Mouse (Mus musculus): ENCODE measurements around the gene Aim2.
A peak's percentile ranks its signal among the peaks of the same experiment; 100 is the strongest.
"Not testable (repeated sequence)": the region's sequence is repeated elsewhere in the genome, so short reads cannot be mapped to it uniquely, and the experiment has no call there.

The Aim2 gene

DNA sequence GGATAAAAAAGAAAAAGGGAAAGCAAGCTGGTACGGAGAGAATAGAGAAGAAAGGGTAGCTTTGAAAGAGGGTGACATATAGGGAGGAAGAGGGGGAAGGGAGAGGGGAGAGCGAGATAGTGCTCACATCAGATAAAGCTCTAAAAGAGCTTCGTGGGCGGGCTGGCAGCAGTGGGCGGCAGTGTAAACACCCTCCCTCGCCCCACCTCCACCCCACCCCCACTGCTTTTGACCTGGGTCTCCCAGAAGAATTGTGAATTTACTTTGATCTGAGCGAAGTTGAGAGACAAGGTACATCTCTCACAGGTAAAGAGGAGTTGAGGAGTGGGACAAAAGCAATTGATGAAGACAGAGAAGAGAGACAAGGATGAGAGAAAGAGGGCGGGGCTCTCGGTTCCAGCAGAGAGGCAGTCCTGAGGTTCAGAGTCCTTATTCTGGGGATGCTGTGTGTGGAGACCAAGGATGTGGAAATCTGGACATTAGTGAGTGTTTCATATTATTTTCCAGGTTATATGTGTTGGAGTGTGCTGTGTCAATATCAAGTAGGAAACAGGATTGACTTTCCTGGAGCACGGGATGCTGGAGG, at the start of gene Aim2:
TSS of gene Aim2 (plus strand) at position 508 of the 586 bp plus-strand sequence.
- no peak for DNase-seq

DNA sequence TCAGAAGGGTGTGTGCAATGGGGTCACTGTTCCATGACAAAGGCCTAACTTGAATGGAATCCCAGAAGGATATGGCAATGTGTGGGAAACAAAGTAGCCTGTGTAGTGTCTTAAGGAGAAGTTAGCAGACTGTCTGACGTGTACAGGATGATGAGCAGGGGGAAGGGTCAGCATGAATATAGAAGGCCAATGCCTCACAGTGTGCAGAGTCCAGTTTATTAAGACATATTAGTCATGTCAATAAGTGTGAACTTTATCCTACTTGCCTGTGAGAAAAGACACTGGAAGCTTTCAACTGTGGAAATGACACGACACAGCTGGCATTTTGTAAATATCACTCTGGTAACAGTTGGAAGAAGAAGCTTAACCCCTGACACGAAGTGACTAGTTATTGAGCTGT, 47.9 kb upstream of the Aim2 start:
- not testable (repeated sequence) for DNase-seq

DNA sequence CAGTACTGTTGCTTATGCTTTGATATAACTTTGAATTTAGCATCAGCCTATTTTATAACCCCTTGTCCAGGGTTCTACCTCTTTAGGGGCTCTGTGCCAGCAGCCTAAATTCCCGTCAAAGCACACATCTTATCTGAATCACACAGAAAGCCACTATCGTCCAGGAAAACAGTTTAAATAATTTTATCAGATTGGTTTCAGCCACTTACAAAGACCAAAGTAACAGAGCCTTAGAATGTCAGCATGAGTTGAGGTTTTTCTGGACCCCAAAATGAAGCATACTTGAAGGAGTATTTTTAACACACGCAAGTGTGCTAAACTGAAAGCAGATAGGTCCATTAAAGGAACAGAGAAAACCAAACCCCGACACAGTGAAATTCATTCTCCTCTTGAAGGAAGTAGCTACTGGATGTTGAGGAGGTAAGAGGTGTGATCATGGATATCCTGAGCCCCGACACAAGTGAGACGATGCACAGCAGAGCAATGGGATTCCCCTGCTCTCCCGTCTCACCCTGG, 37.1 kb upstream of the Aim2 start:
- DNase-seq, result not testable (repeated sequence)

DNA sequence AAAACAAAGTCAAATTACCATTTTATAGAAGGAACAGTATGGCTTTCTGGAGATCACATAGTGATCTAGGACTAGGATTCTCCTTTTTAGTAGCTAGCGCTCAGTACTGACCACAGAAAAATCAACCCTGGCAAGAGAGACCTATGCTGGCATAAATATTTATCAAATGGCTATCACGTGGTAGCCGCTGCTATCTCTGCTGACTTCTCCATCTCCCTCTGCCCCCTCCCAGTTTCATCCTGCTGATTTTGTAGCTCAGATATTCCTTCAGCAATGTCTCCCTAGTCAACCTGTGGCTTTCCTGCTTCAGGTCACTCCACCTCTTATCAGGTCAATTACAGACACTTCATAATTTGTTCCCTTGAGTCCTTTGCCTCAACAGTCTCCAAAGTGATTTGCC, 35.0 kb upstream of the Aim2 start:
- DNase-seq, result no peak

- no peak for DNase-seq
These were observed 32.7 kb upstream of the Aim2 start for GRCm38 (mm10) chr1:173317925-173318477.

DNA sequence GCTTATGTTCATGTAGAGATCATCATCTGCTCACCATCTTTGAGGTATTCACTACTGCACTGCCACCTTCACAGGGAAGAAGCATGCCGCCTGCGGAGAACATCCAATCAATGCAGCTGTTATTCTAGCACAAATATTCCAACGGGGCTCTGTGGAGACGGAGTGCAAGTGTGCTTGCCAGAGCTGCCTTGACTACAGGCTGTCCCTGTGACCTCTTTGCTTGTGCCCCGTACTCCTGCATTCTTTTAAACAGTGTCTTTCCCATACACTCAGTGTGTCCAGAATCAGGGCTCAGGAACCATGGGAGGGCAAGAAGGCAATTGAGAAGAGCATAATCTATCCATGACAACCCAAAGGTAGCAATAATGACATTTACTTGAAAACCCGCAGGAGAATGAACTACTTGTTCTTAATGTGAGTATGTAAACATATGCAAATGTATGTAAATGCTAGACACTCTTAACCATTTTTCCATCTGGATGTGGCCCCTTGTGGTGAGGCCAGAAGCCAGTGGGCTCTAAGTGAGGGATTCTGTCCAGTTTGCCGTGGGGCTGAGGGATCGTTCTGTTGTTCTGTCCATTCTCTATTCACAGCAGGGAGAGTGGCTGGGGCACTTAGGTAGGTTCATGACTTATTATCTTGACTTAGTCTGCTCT, 29.0 kb upstream of the Aim2 start:
- DNase-seq, result no peak

- no peak for DNase-seq
These were observed 28.4 kb upstream of the Aim2 start for GRCm38 (mm10) chr1:173322249-173322627.

GRCm38 (mm10) chr1:173323839-173324585, 26.7 kb upstream of the Aim2 start:
- peak; percentile 46 for DNase-seq

DNA sequence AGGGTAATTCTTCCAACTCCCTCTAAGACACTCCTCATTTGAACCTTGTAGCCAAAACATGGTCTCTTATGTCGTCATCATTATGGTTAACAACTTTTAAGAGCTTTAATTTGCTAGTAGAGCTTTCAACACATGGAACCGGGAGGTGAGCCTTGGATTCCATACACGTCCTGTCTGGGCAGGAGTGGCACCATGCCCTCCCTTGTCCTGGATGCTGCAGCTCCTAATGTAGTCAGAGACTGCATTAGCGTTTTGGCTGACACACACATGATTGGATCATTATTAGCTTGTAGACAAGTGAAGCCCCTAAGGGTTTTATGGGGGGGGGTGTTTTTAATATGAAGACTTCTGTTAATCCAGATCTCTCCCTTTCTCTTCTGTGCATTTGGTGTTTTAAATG, 25.7 kb upstream of the Aim2 start:
- DNase-seq, result no peak

DNA sequence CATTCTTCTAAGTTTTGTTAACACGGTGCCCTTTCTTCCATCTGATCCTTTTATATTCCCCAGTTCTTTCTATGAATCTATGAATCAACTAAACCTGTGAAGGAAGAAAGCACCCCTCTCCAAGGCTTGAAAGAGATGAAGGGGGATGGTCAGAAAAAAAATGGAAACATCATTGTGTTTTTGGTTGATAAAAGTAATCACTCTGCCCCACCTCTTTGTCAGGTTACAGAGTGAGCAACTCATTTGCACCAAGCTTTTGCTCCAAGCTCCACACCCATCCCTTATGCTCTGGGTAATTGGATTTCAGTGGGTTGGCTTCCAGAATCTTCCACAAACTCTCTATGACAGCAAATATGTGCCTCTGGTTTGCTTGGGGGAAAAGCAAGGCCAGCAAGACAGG, 25.3 kb upstream of the Aim2 start:
- DNase-seq, result no peak

GRCm38 (mm10) chr1:173326552-173326951, 24.1 kb upstream of the Aim2 start:
- DNase-seq, result no peak

- no peak for DNase-seq
These were observed 22.2 kb upstream of the Aim2 start for GRCm38 (mm10) chr1:173328446-173328845.

GRCm38 (mm10) chr1:173329185-173329584, 21.5 kb upstream of the Aim2 start:
- DNase-seq, result no peak

DNA sequence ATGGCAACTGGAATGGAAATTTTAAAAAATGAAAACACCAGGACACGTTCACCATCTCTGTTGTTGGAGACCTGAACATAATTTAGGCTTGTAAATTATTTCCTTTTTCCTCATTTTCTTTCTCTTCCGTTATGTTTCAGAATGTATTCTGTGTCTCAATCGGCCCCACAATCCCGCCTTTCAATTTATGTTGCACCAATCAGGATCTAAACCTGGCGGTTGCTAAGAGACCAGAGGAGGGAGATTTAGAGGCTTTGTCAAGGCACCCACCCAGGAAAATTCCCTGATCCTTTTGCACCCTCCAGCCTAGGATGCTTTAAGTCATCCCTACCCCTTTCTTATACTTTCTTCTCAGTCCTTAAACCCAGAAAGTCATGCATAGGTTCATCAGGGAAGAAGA, 20.9 kb upstream of the Aim2 start:
- DNase-seq, result no peak

DNA sequence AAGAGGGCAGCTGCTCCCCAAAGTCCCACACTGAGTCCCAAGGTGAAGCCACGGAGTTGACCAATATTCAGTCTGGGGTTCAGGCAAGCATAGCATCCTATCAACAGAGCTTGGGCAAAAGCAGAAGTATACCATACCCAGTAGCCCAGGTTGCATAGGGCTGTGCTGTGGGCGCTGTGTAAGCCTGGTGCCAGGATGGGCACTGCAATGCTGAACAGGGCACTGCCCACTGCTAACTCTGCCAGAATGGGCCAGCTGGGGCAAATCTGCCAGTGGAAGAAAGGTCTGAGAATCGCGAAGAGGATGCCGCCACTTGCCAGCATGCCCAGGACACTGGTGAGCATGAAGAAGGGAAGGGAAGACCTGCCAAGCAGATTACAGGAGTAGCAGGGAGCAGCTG, 18.3 kb upstream of the Aim2 start:
- DNase-seq, result no peak

DNA sequence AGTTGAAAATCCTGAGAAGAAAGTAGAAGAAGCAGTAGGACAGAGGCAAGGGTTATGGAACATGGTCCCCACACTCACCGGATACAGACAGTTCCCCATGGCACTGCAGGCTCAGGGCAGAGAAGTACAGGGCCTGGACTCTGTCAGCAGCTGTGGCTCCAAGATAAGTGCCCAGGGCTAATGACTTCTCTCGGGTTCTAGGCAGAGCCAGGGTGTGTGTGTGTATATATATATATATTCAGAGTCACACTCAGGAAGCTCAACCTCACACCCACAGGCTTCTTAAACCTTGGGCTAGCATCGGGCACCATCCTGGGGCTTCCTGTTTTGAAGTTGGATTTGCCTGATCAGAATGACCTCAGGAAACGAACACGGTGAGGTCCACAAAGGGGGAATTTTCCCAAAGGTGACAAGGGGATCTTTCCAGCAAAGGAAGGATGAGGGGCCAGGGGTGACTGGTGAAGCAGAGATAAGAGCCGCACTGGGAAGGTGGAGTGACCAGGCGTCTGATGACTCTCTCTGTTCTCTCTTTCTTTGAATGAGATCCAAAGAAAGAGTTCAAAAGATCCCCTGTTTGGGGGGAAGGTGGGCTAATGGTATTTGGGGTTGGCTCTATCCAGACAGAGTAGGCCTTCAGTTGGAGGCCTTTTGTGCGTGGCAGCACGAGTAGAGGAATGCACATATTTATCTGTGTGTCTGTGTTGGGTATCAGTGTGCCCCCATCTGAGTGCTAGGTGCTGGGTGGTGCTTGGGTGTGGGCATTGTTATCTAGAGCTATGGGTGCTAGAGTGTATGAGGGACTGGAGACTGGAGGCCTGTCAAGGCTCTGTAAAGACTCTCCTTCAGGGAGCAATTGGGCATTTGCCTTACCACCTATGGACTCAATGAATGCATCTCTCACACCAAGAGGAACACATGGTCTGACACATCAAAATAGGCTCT, 17.1 kb upstream of the Aim2 start, which contains the start of gene Ackr1:
TSS of gene Ackr1 (minus strand) at position 439 of the 942 bp plus-strand sequence.
- DNase-seq, result no peak

DNA sequence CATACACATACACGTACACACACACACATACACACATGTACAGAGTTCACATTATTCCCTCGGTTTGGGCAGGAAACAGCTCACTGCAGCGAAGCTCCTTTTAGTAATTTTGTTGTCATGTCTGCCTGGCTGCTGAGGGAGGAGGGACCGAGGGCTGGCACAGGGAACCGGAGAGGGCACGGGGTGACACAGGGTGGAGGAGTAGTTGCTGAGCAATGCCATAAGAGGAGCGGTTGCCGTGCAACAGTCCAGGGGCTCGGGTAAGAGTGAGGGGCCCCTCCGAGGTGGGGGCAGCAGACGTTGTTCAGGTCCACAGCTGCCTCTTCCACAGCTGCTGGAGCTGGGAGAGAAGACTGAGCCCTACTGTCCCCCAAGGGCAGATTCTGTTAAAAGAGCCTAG, 14.8 kb upstream of the Aim2 start:
- no peak for DNase-seq

DNA sequence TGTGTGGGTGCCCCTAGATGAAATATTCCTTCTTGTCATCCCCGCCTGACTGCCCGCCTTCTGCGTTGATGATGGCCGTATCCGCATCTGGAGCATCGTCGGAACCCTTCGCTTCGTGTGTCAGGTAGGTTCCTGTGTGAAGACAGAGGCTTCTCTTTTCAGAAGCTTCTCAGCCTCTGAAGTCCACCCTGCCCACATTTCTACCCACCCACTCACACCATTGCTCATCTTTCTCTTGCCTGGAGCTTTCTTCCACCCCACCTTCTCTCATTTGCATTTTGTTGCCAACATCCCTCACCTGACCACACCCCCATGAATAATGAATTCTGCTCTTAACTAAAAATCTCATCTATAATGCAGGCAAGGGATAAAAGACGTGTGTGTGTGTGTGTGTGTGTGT, 13.7 kb upstream of the Aim2 start:
- DNase-seq, result no peak

DNA sequence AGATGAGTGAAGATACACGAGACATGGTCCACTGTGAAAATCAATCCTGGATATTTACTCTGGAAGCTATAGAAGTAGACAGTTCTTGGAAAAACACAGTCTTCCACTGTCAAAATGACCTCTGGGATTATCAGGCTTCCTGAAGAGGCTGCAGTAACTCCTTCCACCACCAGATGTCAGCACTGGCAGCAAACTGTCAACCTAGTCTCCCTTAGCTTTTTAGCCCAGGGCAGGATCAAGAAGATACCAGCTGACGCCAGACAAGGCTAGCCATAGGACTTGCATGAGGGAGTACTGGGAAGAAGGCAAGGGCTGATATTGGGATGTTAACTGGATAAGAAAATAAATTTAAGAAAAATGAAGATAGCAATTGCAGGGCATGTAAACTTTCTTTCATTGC, 11.1 kb upstream of the Aim2 start:
- DNase-seq, result peak; percentile 76

GRCm38 (mm10) chr1:173342425-173342824, 8.3 kb upstream of the Aim2 start:
- no peak for DNase-seq

DNA sequence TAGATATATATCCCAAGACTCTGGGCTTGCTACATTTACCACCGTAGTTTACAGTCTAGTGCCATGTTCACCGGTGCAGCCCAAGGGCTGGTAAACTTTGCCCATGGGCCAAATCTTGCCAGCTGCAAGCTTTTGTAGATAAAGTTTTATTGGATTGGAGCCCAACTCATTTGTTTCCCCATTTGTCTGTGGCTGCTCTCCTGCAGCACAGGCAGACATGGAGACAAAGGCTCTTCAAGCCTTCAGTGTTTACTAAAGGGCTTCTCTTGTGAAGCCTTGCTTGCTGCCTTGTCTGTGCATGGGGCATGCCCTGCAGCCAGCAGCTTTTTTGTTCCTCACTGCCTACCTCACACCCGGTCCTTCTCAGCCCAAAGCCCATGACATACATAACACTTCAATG, 6.7 kb upstream of the Aim2 start:
- no peak for DNase-seq

DNA sequence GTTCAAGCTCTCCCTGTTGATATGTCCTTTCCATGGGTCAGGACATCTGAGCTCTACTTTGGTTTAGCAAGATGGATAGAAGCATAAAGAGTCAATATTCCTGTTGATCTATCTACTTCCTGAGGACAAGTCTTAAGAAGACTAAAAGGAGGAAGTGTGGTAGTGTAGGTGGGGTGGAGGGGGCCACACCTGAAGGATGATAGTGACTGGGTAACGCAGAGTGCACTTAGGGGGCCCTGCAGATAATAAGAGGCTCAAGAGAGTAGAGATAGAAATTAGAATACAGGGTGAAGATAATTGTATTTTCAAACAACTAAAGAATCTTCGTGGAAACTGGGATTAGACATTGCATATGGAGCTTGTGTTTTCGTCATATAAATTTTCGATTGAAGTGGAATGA, 5.6 kb upstream of the Aim2 start:
- no peak for DNase-seq

DNA sequence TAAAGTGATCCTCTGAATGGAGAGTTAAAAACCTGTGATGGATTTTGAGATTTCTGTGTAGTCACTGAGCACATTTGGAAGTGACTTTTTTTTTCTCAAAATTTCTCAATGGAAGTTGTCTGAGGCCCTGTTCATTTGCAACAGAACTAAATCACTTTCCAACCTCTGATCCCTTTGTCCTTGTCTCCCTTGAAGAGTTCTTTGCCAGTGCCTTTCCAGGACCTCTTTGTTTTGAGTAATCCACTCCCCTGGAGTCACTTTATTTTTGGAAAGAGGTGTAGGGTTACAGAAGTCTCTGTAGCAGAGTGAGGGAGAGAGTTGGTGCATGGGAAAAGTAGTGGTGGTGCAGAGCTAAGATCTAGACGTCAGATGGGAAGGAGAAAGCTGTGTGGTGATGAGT, 2.2 kb upstream of the Aim2 start:
- no peak for DNase-seq

All from right cerebral cortex, postnatal 4 days (tissue).